Mouse (Mus musculus): ENCODE results near the gene Arhgap31. TPM values are rescaled to one million over a fixed set of nuclear protein-coding genes. Genes with fewer than 3 reads are reported as not detected.

Arhgap31 gene
- 13.6 and 14.6 TPM in 2 replicates for polyA plus RNA-seq (2012; rRNA removed; ENCODE audit: low replicate concordance)

GRCm38 (mm10) chr16:38712581-38713403, at the start of gene Arhgap31:
Arhgap31 (minus strand) TSS chr16:38713274.

GRCm38 (mm10) chr16:38742113-38742658, 29.1 kb upstream of the Arhgap31 start, which contains the start of gene B4galt4:
B4galt4 (plus strand) TSS chr16:38742264.

GRCm38 (mm10) chr16:38558221-38558748, 154.8 kb downstream of the Arhgap31 start, which contains the start of gene Tmem39a:
Tmem39a (plus strand) TSS chr16:38558698.

DNA sequence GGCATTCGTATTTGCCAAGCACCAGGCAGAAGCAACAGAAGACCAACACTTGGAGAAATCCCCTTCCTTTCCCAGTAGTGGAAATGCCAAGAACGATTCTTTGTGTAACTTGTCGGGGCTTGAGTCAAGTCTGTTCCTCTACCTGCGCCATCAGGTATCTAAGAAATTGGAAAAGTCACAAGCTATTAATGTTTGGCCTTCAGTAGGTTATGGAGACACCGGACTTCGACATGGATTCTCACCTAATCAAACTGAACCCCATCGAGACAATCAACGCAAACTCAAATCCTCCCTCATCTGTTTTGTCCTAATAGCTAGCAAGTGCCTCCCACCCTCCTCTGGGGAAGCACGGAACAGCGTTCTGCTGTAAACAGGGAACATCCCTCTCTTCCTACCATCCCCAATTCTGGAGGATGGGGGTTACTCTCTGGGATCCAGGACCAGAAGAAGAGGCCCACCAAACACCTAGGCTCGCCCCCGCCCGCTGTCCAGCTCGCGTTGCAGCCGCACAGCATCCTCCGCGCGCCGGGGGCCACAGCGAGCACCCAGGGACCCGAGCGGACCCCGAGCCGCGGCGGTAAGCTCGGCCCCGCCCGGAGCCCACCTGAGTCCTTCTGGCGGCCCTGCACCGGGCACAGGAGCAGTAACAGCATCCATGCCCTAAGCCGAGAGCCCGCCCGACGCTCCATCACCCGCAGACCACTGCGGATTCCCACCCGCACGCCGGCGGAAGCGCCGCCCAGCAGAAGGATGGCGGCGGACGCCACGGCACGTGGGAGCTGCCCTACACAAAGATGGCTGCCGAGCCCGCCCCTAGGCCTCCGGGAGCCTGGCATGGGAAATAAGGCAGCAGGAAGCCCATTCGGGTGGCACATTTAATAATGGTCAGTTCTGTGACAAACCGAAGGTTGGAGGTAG, 163.3 kb downstream of the Arhgap31 start, which contains the start of gene Poglut1:
Poglut1 (minus strand) TSS at position 780 of the 918 bp plus-strand sequence.

Other genes with a start within 250 kb of the Arhgap31 start
- 16.8 and 35.9 TPM in 2 replicates for gene Timmdc1, start 190.6 kb downstream of the Arhgap31 start, polyA plus RNA-seq (2012; rRNA removed; ENCODE audit: low replicate concordance)
- 20.6 and 40.5 TPM in 2 replicates for gene Poglut1, start 163.0 kb downstream of the Arhgap31 start, polyA plus RNA-seq (2012; rRNA removed; ENCODE audit: low replicate concordance)
- gene Tmem39a, start 154.6 kb downstream of the Arhgap31 start, polyA plus RNA-seq (2012; rRNA removed; ENCODE audit: low replicate concordance): 68.7 and 171 TPM in 2 replicates
- gene B4galt4, start 29.0 kb upstream of the Arhgap31 start, polyA plus RNA-seq (2012; rRNA removed; ENCODE audit: low replicate concordance): 4.5 and 5.2 TPM in 2 replicates
- gene Upk1b, start 87.1 kb upstream of the Arhgap31 start, polyA plus RNA-seq (2012; rRNA removed; ENCODE audit: low replicate concordance): 0.17 and 0.37 TPM in 2 replicates
- not detected in 2 replicates for gene 4930435E12Rik, start 115.5 kb upstream of the Arhgap31 start, polyA plus RNA-seq (2012; rRNA removed; ENCODE audit: low replicate concordance)
- 0.22 and 0.57 TPM in 2 replicates for gene Igsf11, start 179.4 kb upstream of the Arhgap31 start, polyA plus RNA-seq (2012; rRNA removed; ENCODE audit: low replicate concordance)

All from mammary gland, adult 2 months (tissue).